Mouse (Mus musculus): ENCODE measurements around the gene Rasl10a. TPM values are rescaled to one million over a fixed set of nuclear protein-coding genes. Genes with fewer than 3 reads are reported as not detected.

Rasl10a gene
- polyA plus RNA-seq, 1 experiment from 2014 or later = 1.3 TPM

GRCm38 (mm10) chr11:5055945-5056938, 1.7 kb upstream of the Rasl10a start:
- no peak overlapping the region for H3K4me2 ChIP-seq (replicated peaks; ENCODE audit: low read depth, low read length)
- no peak for ATAC-seq (ENCODE audit: insufficient number of reproducible peaks, insufficient read depth, low FRiP score, low read depth)
- no peak overlapping the region for H3K4me3 ChIP-seq (ENCODE audit: low read depth, low read length)
- no peak overlapping the region for H3K27ac ChIP-seq (ENCODE audit: low read length)
- 46% methylated on average over 23 of the region's 23 CpGs for WGBS
- H3K27me3 ChIP-seq (ENCODE audit: control insufficient read depth, insufficient read depth, low read length) = peaks cover 43% of the 10 kb centered on the region
- H3K36me3 ChIP-seq (ENCODE audit: control insufficient read depth, insufficient read depth, low read length) = no peaks in the 10 kb centered on the region
- H3K9me3 ChIP-seq (ENCODE audit: control insufficient read depth, low read depth, low read length) = no peaks in the 10 kb centered on the region
- H3K9ac ChIP-seq (replicated peaks; ENCODE audit: low read depth, low read length) = no peak overlapping the region
- peaks cover 17% of the 10 kb centered on the region for H3K4me1 ChIP-seq (ENCODE audit: control insufficient read depth, insufficient read depth, low read length)

DNA sequence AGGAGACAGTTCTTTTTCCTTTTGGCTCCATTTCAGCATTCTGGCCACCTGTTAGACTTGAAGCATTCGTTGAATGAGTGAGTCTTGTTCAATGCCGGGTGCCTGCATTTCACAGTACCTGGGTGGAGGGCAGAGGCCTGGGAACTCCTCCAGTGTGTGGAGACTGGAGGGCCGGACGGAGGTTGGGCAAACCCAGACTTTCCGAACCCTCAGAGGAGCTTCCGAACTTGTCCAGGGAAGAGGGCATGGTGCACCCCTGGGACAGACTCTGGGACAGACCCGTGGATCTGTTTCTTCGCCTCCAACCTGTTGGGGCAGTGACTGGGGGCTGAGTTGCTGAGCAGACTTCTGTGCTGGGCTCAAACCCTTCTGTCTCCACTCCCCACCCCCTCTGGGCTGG, 864 bp upstream of the Rasl10a start:
- peaks cover 46% of the 10 kb centered on the region for H3K27me3 ChIP-seq (ENCODE audit: control insufficient read depth, insufficient read depth, low read length)

DNA sequence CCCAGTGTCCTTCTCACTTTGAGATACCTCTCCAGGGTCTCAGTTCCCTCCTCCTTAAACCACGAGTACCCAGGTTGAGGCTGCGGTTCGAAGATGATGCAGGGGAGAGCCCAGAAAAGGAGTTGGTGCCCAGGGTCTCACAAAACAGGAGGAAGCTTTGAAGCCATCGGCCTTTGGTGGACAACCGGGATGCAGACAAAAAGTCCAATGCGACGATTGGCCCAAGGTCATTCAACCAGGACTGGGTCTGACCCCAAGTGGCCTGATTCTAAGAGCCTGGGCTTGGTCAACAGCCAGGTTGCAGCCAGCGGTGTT, 430 bp upstream of the Rasl10a start:
- peaks cover 49% of the 10 kb centered on the region for H3K27me3 ChIP-seq (ENCODE audit: control insufficient read depth, insufficient read depth, low read length)
- 27% methylated on average over 8 of the region's 8 CpGs for WGBS

More for the DNA sequence above, 864 bp upstream of the Rasl10a start:
- WGBS = 58% methylated on average over 8 of the region's 8 CpGs
- Histone ChIP-seq H3K27ac (ENCODE audit: low read length) (no peak overlapping the region), H3K9ac (replicated peaks; ENCODE audit: low read depth, low read length) (no peak overlapping the region), H3K4me3 (ENCODE audit: low read depth, low read length) (no peak overlapping the region), H3K4me2 (replicated peaks; ENCODE audit: low read depth, low read length) (no peak overlapping the region), H3K4me1 (ENCODE audit: control insufficient read depth, insufficient read depth, low read length) (peaks cover 23% of the 10 kb centered on the region), H3K36me3 (ENCODE audit: control insufficient read depth, insufficient read depth, low read length) (no peaks in the 10 kb centered on the region), H3K9me3 (ENCODE audit: control insufficient read depth, low read depth, low read length) (no peaks in the 10 kb centered on the region)
- no peak for ATAC-seq (ENCODE audit: insufficient number of reproducible peaks, insufficient read depth, low FRiP score, low read depth)

GRCm38 (mm10) chr11:5058783-5059182, 855 bp downstream of the Rasl10a start:
- no peak overlapping the region for H3K9ac ChIP-seq (replicated peaks; ENCODE audit: low read depth, low read length)
- peaks cover 49% of the 10 kb centered on the region for H3K27me3 ChIP-seq (ENCODE audit: control insufficient read depth, insufficient read depth, low read length)
- peaks cover 37% of the 10 kb centered on the region for H3K4me1 ChIP-seq (ENCODE audit: control insufficient read depth, insufficient read depth, low read length)
- no peak overlapping the region for H3K27ac ChIP-seq (ENCODE audit: low read length)
- ATAC-seq (ENCODE audit: insufficient number of reproducible peaks, insufficient read depth, low FRiP score, low read depth) = no peak
- 33% methylated on average over 9 of the region's 9 CpGs for WGBS
- no peak overlapping the region for H3K4me2 ChIP-seq (replicated peaks; ENCODE audit: low read depth, low read length)
- no peaks in the 10 kb centered on the region for H3K9me3 ChIP-seq (ENCODE audit: control insufficient read depth, low read depth, low read length)
- H3K36me3 ChIP-seq (ENCODE audit: control insufficient read depth, insufficient read depth, low read length) = no peaks in the 10 kb centered on the region
- H3K4me3 ChIP-seq (ENCODE audit: low read depth, low read length) = no peak overlapping the region

More for the DNA sequence above, 430 bp upstream of the Rasl10a start:
- peak overlapping the region; percentile 68 for H3K4me2 ChIP-seq (replicated peaks; ENCODE audit: low read depth, low read length)
- H3K36me3 ChIP-seq (ENCODE audit: control insufficient read depth, insufficient read depth, low read length) = no peaks in the 10 kb centered on the region
- H3K27ac ChIP-seq (ENCODE audit: low read length) = no peak overlapping the region
- H3K9me3 ChIP-seq (ENCODE audit: control insufficient read depth, low read depth, low read length) = no peaks in the 10 kb centered on the region
- no peak for ATAC-seq (ENCODE audit: insufficient number of reproducible peaks, insufficient read depth, low FRiP score, low read depth)
- H3K9ac ChIP-seq (replicated peaks; ENCODE audit: low read depth, low read length) = peak overlapping the region; percentile 38; the same call in 1 of the 2 replicates
- peaks cover 28% of the 10 kb centered on the region for H3K4me1 ChIP-seq (ENCODE audit: control insufficient read depth, insufficient read depth, low read length)
- peak overlapping the region; percentile 33 for H3K4me3 ChIP-seq (ENCODE audit: low read depth, low read length)

GRCm38 (mm10) chr11:5059230-5059629, 1.3 kb downstream of the Rasl10a start:
- Histone ChIP-seq H3K4me1 (ENCODE audit: control insufficient read depth, insufficient read depth, low read length) (peaks cover 41% of the 10 kb centered on the region), H3K9ac (replicated peaks; ENCODE audit: low read depth, low read length) (no peak overlapping the region), H3K9me3 (ENCODE audit: control insufficient read depth, low read depth, low read length) (no peaks in the 10 kb centered on the region), H3K36me3 (ENCODE audit: control insufficient read depth, insufficient read depth, low read length) (no peaks in the 10 kb centered on the region), H3K27ac (ENCODE audit: low read length) (no peak overlapping the region), H3K4me3 (ENCODE audit: low read depth, low read length) (no peak overlapping the region), H3K4me2 (replicated peaks; ENCODE audit: low read depth, low read length) (no peak overlapping the region), H3K27me3 (ENCODE audit: control insufficient read depth, insufficient read depth, low read length) (peaks cover 49% of the 10 kb centered on the region)
- ATAC-seq (ENCODE audit: insufficient number of reproducible peaks, insufficient read depth, low FRiP score, low read depth) = no peak
- WGBS = 34% methylated on average over 14 of the region's 14 CpGs

DNA sequence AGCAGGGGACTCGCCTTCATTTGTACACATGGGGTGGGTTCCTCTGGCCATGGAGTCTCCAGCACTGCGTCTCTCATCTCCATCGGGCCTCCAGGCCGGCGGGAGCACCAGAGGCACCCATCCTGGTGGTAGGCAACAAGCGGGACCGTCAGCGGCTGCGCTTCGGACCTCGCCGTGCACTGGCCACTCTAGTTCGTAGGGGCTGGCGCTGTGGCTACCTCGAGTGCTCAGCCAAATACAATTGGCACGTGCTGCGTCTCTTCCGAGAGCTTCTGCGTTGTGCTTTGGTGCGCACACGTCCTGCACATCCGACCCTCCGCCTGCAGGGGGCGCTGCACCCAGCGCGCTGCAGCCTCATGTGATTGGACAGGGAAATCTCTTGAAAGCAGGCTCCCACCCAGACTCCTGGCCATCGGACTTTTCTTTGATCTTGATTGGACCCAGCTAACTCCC, 1.8 kb downstream of the Rasl10a start:
- H3K4me3 ChIP-seq (ENCODE audit: low read depth, low read length) = no peak overlapping the region
- no peak for ATAC-seq (ENCODE audit: insufficient number of reproducible peaks, insufficient read depth, low FRiP score, low read depth)
- no peak overlapping the region for H3K9ac ChIP-seq (replicated peaks; ENCODE audit: low read depth, low read length)
- no peak overlapping the region for H3K4me2 ChIP-seq (replicated peaks; ENCODE audit: low read depth, low read length)
- H3K36me3 ChIP-seq (ENCODE audit: control insufficient read depth, insufficient read depth, low read length) = no peaks in the 10 kb centered on the region
- WGBS = 15% methylated on average over 27 of the region's 27 CpGs
- H3K9me3 ChIP-seq (ENCODE audit: control insufficient read depth, low read depth, low read length) = no peaks in the 10 kb centered on the region
- no peak overlapping the region for H3K27ac ChIP-seq (ENCODE audit: low read length)
- H3K27me3 ChIP-seq (ENCODE audit: control insufficient read depth, insufficient read depth, low read length) = peaks cover 49% of the 10 kb centered on the region
- peaks cover 46% of the 10 kb centered on the region for H3K4me1 ChIP-seq (ENCODE audit: control insufficient read depth, insufficient read depth, low read length)

- no peak overlapping the region for H3K9ac ChIP-seq (replicated peaks; ENCODE audit: low read depth, low read length)
- H3K4me2 ChIP-seq (replicated peaks; ENCODE audit: low read depth, low read length) = peak overlapping the region; percentile 92
- no peak for ATAC-seq (ENCODE audit: insufficient number of reproducible peaks, insufficient read depth, low FRiP score, low read depth)
- H3K4me1 ChIP-seq (ENCODE audit: control insufficient read depth, insufficient read depth, low read length) = peaks cover 47% of the 10 kb centered on the region
- H3K27ac ChIP-seq (ENCODE audit: low read length) = no peak overlapping the region
- H3K36me3 ChIP-seq (ENCODE audit: control insufficient read depth, insufficient read depth, low read length) = no peaks in the 10 kb centered on the region
- peaks cover 46% of the 10 kb centered on the region for H3K27me3 ChIP-seq (ENCODE audit: control insufficient read depth, insufficient read depth, low read length)
- H3K4me3 ChIP-seq (ENCODE audit: low read depth, low read length) = peak overlapping the region; percentile 33; the same call in 1 of the 2 replicates
- WGBS = 61% methylated on average over 28 of the region's 28 CpGs
- H3K9me3 ChIP-seq (ENCODE audit: control insufficient read depth, low read depth, low read length) = no peaks in the 10 kb centered on the region
Observed at GRCm38 (mm10) chr11:5060756-5061412, 3.0 kb downstream of the Rasl10a start.

GRCm38 (mm10) chr11:5061413-5062139, 3.6 kb downstream of the Rasl10a start:
- Histone ChIP-seq H3K9me3 (ENCODE audit: control insufficient read depth, low read depth, low read length) (no peaks in the 10 kb centered on the region), H3K36me3 (ENCODE audit: control insufficient read depth, insufficient read depth, low read length) (no peaks in the 10 kb centered on the region), H3K9ac (replicated peaks; ENCODE audit: low read depth, low read length) (no peak overlapping the region), H3K4me1 (ENCODE audit: control insufficient read depth, insufficient read depth, low read length) (peaks cover 47% of the 10 kb centered on the region), H3K4me2 (replicated peaks; ENCODE audit: low read depth, low read length) (peak overlapping the region; percentile 92), H3K4me3 (ENCODE audit: low read depth, low read length) (peak overlapping the region; percentile 33), H3K27ac (ENCODE audit: low read length) (no peak overlapping the region), H3K27me3 (ENCODE audit: control insufficient read depth, insufficient read depth, low read length) (peaks cover 44% of the 10 kb centered on the region)
- peak; percentile 62 for ATAC-seq (ENCODE audit: insufficient number of reproducible peaks, insufficient read depth, low FRiP score, low read depth)
- 4% methylated on average over 55 of the region's 62 CpGs for WGBS
